Comparison of ENCODE assay signal across 19 mouse cellular contexts in the genomic region with DNA sequence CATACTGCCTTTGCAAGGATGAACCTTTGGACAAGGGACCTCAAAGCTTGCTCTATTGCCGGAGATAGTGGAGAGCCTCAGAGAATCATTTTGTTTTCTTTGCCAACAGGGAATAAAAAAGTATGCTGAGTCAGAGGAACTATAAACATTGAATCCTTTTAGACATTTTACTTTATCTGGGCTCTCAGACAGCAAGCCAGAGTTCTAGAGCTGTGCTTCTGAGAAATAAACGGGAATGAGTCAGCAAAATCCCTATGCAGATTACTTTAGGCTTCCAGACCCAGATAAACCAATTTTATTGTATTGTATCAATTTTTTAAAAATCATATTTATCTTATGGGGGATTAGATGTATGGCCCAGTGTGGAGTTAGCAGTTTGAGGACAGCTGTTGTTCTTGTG. TPM values are rescaled to one million over a fixed set of nuclear protein-coding genes. Genes with fewer than 3 reads are reported as not detected.
DNase-seq lines count a peak whose midpoint lies in the region; ATAC-seq and TF ChIP-seq lines count a peak whose summit lies in the region.
"Had no signal": no experiment of that assay in that cellular context is flagged by ENCODE, and none has a peak within 500 bp of the region (broad histone marks: within the 10 kb centered on the region; RNA-seq: fewer than 3 reads in every experiment).

No protein-coding gene starts in this region.

- no peak for TF ChIP-seq CTCF in liver, embryonic 14.5 days (IDR thresholded peaks at IDR 0.05; ENCODE audit: low read depth)

- H3K27ac ChIP-seq in liver, embryonic 14.5 days: peak overlapping the region; percentile 51; the same call in 1 of the 2 replicates
- no peak overlapping the region for H3K27ac ChIP-seq in midbrain, embryonic 11.5 days (ENCODE audit: low read depth, low read length)
- H3K27ac ChIP-seq: forebrain, embryonic 10.5 days; hindbrain, embryonic 15.5 days; kidney, postnatal 0 days; layer of hippocampus, adult 2 months; lung, embryonic 15.5 days; macrophage had no signal

- peak; percentile 60 for DNase-seq in c-Kit-negative CD71-positive TER-119-positive erythroid progenitor cells, embryonic 14.5 days (ENCODE audit: low read depth, low spot score)
- DNase-seq in liver, embryonic 14.5 days (ENCODE audit: low read depth in 3 of 3, low spot score in 3 of 3): peak in 2 of 3 experiments; percentile 58 to 72
- DNase-seq in MN1 (ENCODE audit: low spot score): no peak
- no peak for DNase-seq in midbrain, embryonic 11.5 days (ENCODE audit: low spot score, missing footprints)
- DNase-seq in neural tube, embryonic 10.5 days (ENCODE audit: extremely low spot score, low spot score): no peak
- DNase-seq: cerebellum, adult 9-10 months; heart, postnatal 14 days; right cerebral cortex, adult 18-20 months had no signal

- H3K4me3 ChIP-seq in megakaryocyte, embryonic 14.5 days (replicated peaks): peak overlapping the region; percentile 18
- H3K4me3 ChIP-seq in liver, embryonic 14.5 days (ENCODE audit: insufficient read depth in 1 of 2, low read depth in 2 of 2, low read length in 2 of 2): no peak overlapping the region
- no peak overlapping the region for H3K4me3 ChIP-seq in midbrain, embryonic 11.5 days (ENCODE audit: low read depth, low read length)
- H3K4me3 ChIP-seq: forebrain, embryonic 10.5 days; hindbrain, embryonic 15.5 days; layer of hippocampus, adult 2 months; lung, embryonic 15.5 days had no signal

- TF ChIP-seq EP300 in liver, embryonic 14.5 days (IDR thresholded peaks at IDR 0.05; ENCODE audit: low read depth): no peak

- H3K9ac ChIP-seq in liver, embryonic 14.5 days (replicated peaks): no peak overlapping the region
- no peak overlapping the region for H3K9ac ChIP-seq in midbrain, embryonic 11.5 days (ENCODE audit: low read length)
- H3K9ac ChIP-seq: hindbrain, embryonic 15.5 days; lung, embryonic 15.5 days had no signal

- no peak for ATAC-seq in megakaryocyte, adult 5-6 weeks (ENCODE audit: poor library complexity, severe bottlenecking)
- peak; percentile 47; the same call in 1 of the 2 replicates for ATAC-seq in liver, embryonic 14.5 days (ENCODE audit: insufficient read depth)
- ATAC-seq in midbrain, embryonic 11.5 days (ENCODE audit: low FRiP score): no peak
- ATAC-seq: intestine, embryonic 16.5 days; midbrain, embryonic 16.5 days had no signal

- H3K36me3 ChIP-seq in megakaryocyte, embryonic 14.5 days (replicated peaks; ENCODE audit: low read length): no peaks in the 10 kb centered on the region
- H3K36me3 ChIP-seq in liver, embryonic 14.5 days (replicated peaks; ENCODE audit: control insufficient read depth, insufficient read depth, low read depth): no peaks in the 10 kb centered on the region
- H3K36me3 ChIP-seq in midbrain, embryonic 11.5 days (ENCODE audit: control insufficient read depth, insufficient read depth, low read length): no peaks in the 10 kb centered on the region
- H3K36me3 ChIP-seq: forebrain, embryonic 10.5 days; hindbrain, embryonic 15.5 days; lung, embryonic 15.5 days had no signal

- no peaks in the 10 kb centered on the region for H3K27me3 ChIP-seq in megakaryocyte, embryonic 14.5 days (replicated peaks)
- H3K27me3 ChIP-seq in liver, embryonic 14.5 days (ENCODE audit: control insufficient read depth, insufficient read depth, low read length): no peaks in the 10 kb centered on the region
- H3K27me3 ChIP-seq in midbrain, embryonic 11.5 days (ENCODE audit: control insufficient read depth, insufficient read depth, low read length): no peaks in the 10 kb centered on the region
- H3K27me3 ChIP-seq: hindbrain, embryonic 15.5 days; lung, embryonic 15.5 days had no signal

- WGBS in liver, embryonic 14.5 days (ENCODE audit: insufficient replicate concordance): 21% methylated on average over 2 of the region's 2 CpGs
- 83% methylated on average over 2 of the region's 2 CpGs for WGBS in midbrain, embryonic 11.5 days

- H3K9me3 ChIP-seq in megakaryocyte, embryonic 14.5 days: no peaks in the 10 kb centered on the region
- H3K9me3 ChIP-seq in liver, embryonic 14.5 days (ENCODE audit: control insufficient read depth, low read length): no peaks in the 10 kb centered on the region
- H3K9me3 ChIP-seq in midbrain, embryonic 11.5 days (ENCODE audit: control insufficient read depth, low read length): no peaks in the 10 kb centered on the region
- H3K9me3 ChIP-seq: forebrain, embryonic 10.5 days; hindbrain, embryonic 15.5 days; lung, embryonic 15.5 days had no signal

- H3K4me1 ChIP-seq in megakaryocyte, embryonic 14.5 days: peaks cover 51% of the 10 kb centered on the region
- peaks cover 14 to 39% of the 10 kb centered on the region in 2 experiments for H3K4me1 ChIP-seq in liver, embryonic 14.5 days (replicated peaks; ENCODE audit: control insufficient read depth in 2 of 2, insufficient read depth in 2 of 2, low read length in 1 of 2)
- no peaks in the 10 kb centered on the region for H3K4me1 ChIP-seq in midbrain, embryonic 11.5 days (ENCODE audit: control insufficient read depth, insufficient read depth, low read length)
- H3K4me1 ChIP-seq: forebrain, embryonic 10.5 days; hindbrain, embryonic 15.5 days had no signal

- H3K4me2 ChIP-seq in liver, embryonic 14.5 days (ENCODE audit: low read depth): no peak overlapping the region
- H3K4me2 ChIP-seq in midbrain, embryonic 11.5 days: no peak overlapping the region
- H3K4me2 ChIP-seq: heart, embryonic 11.5 days; hindbrain, embryonic 15.5 days; lung, embryonic 15.5 days had no signal

RNA-seq across cellular contexts. Expression of a gene that starts 16.4 kb away (rescaled TPM):
- 44.0 and 59.4 TPM in 2 replicates for polyA plus RNA-seq in megakaryocyte, embryonic 14.5 days (2012; ENCODE audit: insufficient read depth, low replicate concordance)
- 264 and 268 TPM in 2 replicates for total RNA-seq in megakaryocyte, adult 5-6 weeks (2015)
- total RNA-seq in megakaryocyte, adult 5-6 weeks (2017): 389 and 399 TPM in 2 replicates
- polyA plus RNA-seq in liver, embryonic 14.5 days (2012; rRNA removed): 152 and 190 TPM in 2 replicates
- polyA plus RNA-seq in liver, embryonic 14.5 days (2014; fragmentation: Nextera tagmentation; extraction: Ambion mirVana): 556 and 576 TPM in 2 replicates
- 1,266 and 1,289 TPM in 2 replicates for polyA plus RNA-seq in midbrain, embryonic 11.5 days (2014; fragmentation: Nextera tagmentation; extraction: Ambion mirVana)

RNA-seq across cellular contexts. Expression of a gene that starts 20.4 kb away (rescaled TPM):
- polyA plus RNA-seq in megakaryocyte, embryonic 14.5 days (2012; ENCODE audit: insufficient read depth, low replicate concordance): 6.8 and 8.2 TPM in 2 replicates
- 25.8 and 29.6 TPM in 2 replicates for total RNA-seq in megakaryocyte, adult 5-6 weeks (2015)
- total RNA-seq in megakaryocyte, adult 5-6 weeks (2017): 47.1 and 50.8 TPM in 2 replicates
- polyA plus RNA-seq in liver, embryonic 14.5 days (2012; rRNA removed): 20.5 and 22.5 TPM in 2 replicates
- 42.4 and 46.6 TPM in 2 replicates for polyA plus RNA-seq in liver, embryonic 14.5 days (2014; fragmentation: Nextera tagmentation; extraction: Ambion mirVana)
- polyA plus RNA-seq in midbrain, embryonic 11.5 days (2014; fragmentation: Nextera tagmentation; extraction: Ambion mirVana): 124 and 132 TPM in 2 replicates

RNA-seq across cellular contexts. Expression of a gene that starts 28.7 kb away (rescaled TPM):
- polyA plus RNA-seq in megakaryocyte, embryonic 14.5 days (2012; ENCODE audit: insufficient read depth, low replicate concordance): 5.6 and 34.7 TPM in 2 replicates
- 10.2 and 16.7 TPM in 2 replicates for total RNA-seq in megakaryocyte, adult 5-6 weeks (2015)
- total RNA-seq in megakaryocyte, adult 5-6 weeks (2017): 94.0 and 120 TPM in 2 replicates
- 4.9 and 16.9 TPM in 2 replicates for polyA plus RNA-seq in liver, embryonic 14.5 days (2012; rRNA removed)
- 33.7 and 34.0 TPM in 2 replicates for polyA plus RNA-seq in liver, embryonic 14.5 days (2014; fragmentation: Nextera tagmentation; extraction: Ambion mirVana)
- 66.4 and 71.5 TPM in 2 replicates for polyA plus RNA-seq in midbrain, embryonic 11.5 days (2014; fragmentation: Nextera tagmentation; extraction: Ambion mirVana)

RNA-seq across cellular contexts. Expression of a gene that starts 31.7 kb away (rescaled TPM):
- polyA plus RNA-seq in megakaryocyte, embryonic 14.5 days (2012; ENCODE audit: insufficient read depth, low replicate concordance): 13.2 TPM in 1 of 2 replicates, not detected in the other
- 2.5 and 6.0 TPM in 2 replicates for total RNA-seq in megakaryocyte, adult 5-6 weeks (2015)
- total RNA-seq in megakaryocyte, adult 5-6 weeks (2017): 25.6 and 28.7 TPM in 2 replicates
- 0.28 and 3.2 TPM in 2 replicates for polyA plus RNA-seq in liver, embryonic 14.5 days (2012; rRNA removed)
- 3.6 and 3.7 TPM in 2 replicates for polyA plus RNA-seq in liver, embryonic 14.5 days (2014; fragmentation: Nextera tagmentation; extraction: Ambion mirVana)
- polyA plus RNA-seq in midbrain, embryonic 11.5 days (2014; fragmentation: Nextera tagmentation; extraction: Ambion mirVana): 1.9 and 4.0 TPM in 2 replicates

RNA-seq across cellular contexts. Expression of a gene that starts 46.5 kb away (rescaled TPM):
- polyA plus RNA-seq in megakaryocyte, embryonic 14.5 days (2012; ENCODE audit: insufficient read depth, low replicate concordance): 1.5 TPM in 1 of 2 replicates, not detected in the other
- 4.9 and 10.1 TPM in 2 replicates for total RNA-seq in megakaryocyte, adult 5-6 weeks (2015)
- total RNA-seq in megakaryocyte, adult 5-6 weeks (2017): 13.4 and 15.2 TPM in 2 replicates
- polyA plus RNA-seq in liver, embryonic 14.5 days (2012; rRNA removed): 9.4 and 11.0 TPM in 2 replicates
- 13.5 and 17.0 TPM in 2 replicates for polyA plus RNA-seq in liver, embryonic 14.5 days (2014; fragmentation: Nextera tagmentation; extraction: Ambion mirVana)
- polyA plus RNA-seq in midbrain, embryonic 11.5 days (2014; fragmentation: Nextera tagmentation; extraction: Ambion mirVana): 42.8 and 47.6 TPM in 2 replicates

Comparison
In these comparisons a context has a peak if more than half of its experiments do, and no peak if none do; other contexts are left out.
1. DNase-seq: peak in c-Kit-negative CD71-positive TER-119-positive erythroid progenitor cells, embryonic 14.5 days (single experiment) and liver, embryonic 14.5 days (2 of 3); none in MN1 (single experiment), midbrain, embryonic 11.5 days (single experiment) and neural tube, embryonic 10.5 days (single experiment).